Mouse (Mus musculus) c-Kit-positive CD71-positive TER-119-negative erythroid progenitor cells, embryonic 14.5 days (primary cell): Measurements from ENCODE around the gene Maco1.
"Not testable (repeated sequence)": the region's sequence is repeated elsewhere in the genome, so short reads cannot be mapped to it uniquely, and the experiment has no call there.

Source experiments
- DNase-seq: peaks from one replicate; pipeline ENCODE4 v3.0.0-alpha.2; 2013; ENCODE audit warnings: low read depth

Gene Maco1

GRCm38 (mm10) chr4:134858494-134858893 lies 5.3 kb upstream of the Maco1 start:
- DNase-seq, result no peak

- no peak for DNase-seq
These were observed 3.4 kb upstream of the Maco1 start for GRCm38 (mm10) chr4:134856501-134856900.

- no peak for DNase-seq
These were observed 2.9 kb upstream of the Maco1 start for GRCm38 (mm10) chr4:134856056-134856455.

GRCm38 (mm10) chr4:134855371-134855770 lies 2.2 kb upstream of the Maco1 start:
- no peak for DNase-seq

GRCm38 (mm10) chr4:134853637-134854485 lies 716 bp upstream of the Maco1 start:
- peak; percentile 75 for DNase-seq

- no peak for DNase-seq
These were observed 498 bp downstream of the Maco1 start for GRCm38 (mm10) chr4:134852438-134853255.

GRCm38 (mm10) chr4:134851876-134852275 lies 1.3 kb downstream of the Maco1 start:
- no peak for DNase-seq

- no peak for DNase-seq
These were observed 1.9 kb downstream of the Maco1 start for GRCm38 (mm10) chr4:134851236-134851635.

GRCm38 (mm10) chr4:134850551-134850950 lies 2.6 kb downstream of the Maco1 start:
- DNase-seq, result no peak

GRCm38 (mm10) chr4:134847587-134847986 lies 5.6 kb downstream of the Maco1 start:
- DNase-seq, result no peak

GRCm38 (mm10) chr4:134843566-134843965 lies 9.6 kb downstream of the Maco1 start:
- no peak for DNase-seq

GRCm38 (mm10) chr4:134840231-134840630 lies 12.9 kb downstream of the Maco1 start:
- DNase-seq, result no peak

GRCm38 (mm10) chr4:134838706-134839105 lies 14.4 kb downstream of the Maco1 start:
- DNase-seq, result not testable (repeated sequence)

- no peak for DNase-seq
These were observed 14.9 kb downstream of the Maco1 start for GRCm38 (mm10) chr4:134838221-134838620.

GRCm38 (mm10) chr4:134835486-134835885 lies 17.7 kb downstream of the Maco1 start:
- no peak for DNase-seq

GRCm38 (mm10) chr4:134831934-134832333 lies 21.2 kb downstream of the Maco1 start:
- no peak for DNase-seq

- DNase-seq, result no peak
These were observed 25.3 kb downstream of the Maco1 start for GRCm38 (mm10) chr4:134827806-134828205.

- no peak for DNase-seq
These were observed 26.8 kb downstream of the Maco1 start for GRCm38 (mm10) chr4:134826348-134826747.

GRCm38 (mm10) chr4:134825864-134826263 lies 27.3 kb downstream of the Maco1 start:
- not testable (repeated sequence) for DNase-seq

GRCm38 (mm10) chr4:134823560-134823959 lies 29.6 kb downstream of the Maco1 start:
- DNase-seq, result no peak

GRCm38 (mm10) chr4:134821061-134821460 lies 32.1 kb downstream of the Maco1 start:
- DNase-seq, result no peak

- DNase-seq, result no peak
These were observed 35.4 kb downstream of the Maco1 start for GRCm38 (mm10) chr4:134817706-134818105.

GRCm38 (mm10) chr4:134814229-134814571 lies 38.9 kb downstream of the Maco1 start:
- no peak for DNase-seq
